Mouse (Mus musculus) effector memory CD4-positive, alpha-beta T cell, adult 7 months (primary cell): ENCODE data around the gene Ppp1r21. TPM values are rescaled to one million over a fixed set of nuclear protein-coding genes. Genes with fewer than 3 reads are reported as not detected.

Experiments used
- polyA plus RNA-seq: library from polyadenylated mRNA; unstranded; fragments of 100-300 nt; shearing (Covaris generic); gene quantifications from one replicate; pipeline ENCODE4 v1.2.1, GENCODE M21; 2017

Ppp1r21 gene
- polyA plus RNA-seq: 13.1 TPM

DNA sequence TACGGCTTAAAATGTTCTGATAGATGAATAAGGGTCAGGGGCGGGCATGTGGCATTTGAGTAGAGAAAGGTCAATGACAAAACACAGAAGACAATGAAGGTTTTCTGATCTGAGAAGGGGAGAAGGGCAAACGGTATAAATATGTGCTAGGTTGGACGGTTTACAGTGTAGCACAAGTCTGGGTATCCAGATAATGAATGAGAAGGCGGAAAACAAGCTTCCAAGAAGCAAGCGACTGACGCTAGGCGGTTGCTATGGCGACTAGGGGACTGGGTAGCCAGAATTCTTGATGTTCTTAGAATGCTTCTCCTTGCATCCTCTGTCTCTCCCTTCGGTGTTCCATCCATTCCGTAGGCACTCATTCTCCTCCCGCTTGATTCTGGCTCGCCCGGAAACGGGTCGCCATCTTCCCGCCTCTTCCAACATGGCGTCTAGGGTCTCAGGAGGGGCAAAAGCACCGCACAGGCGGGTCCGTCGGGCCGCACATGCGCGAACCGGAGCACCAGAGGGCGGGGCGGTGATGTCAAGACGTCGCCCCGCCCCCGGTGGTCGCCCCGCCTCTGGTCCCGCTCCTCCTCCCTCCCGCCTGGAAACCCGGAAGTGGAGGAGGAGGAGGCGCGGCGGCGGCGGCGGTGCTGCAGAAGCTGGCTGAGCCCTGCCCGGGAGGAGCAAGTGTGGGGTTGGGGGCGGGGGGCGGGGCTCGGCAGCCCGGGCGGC, at the start of gene Ppp1r21:
Ppp1r21 (plus strand) TSS at position 600 of the 717 bp plus-strand sequence.

DNA sequence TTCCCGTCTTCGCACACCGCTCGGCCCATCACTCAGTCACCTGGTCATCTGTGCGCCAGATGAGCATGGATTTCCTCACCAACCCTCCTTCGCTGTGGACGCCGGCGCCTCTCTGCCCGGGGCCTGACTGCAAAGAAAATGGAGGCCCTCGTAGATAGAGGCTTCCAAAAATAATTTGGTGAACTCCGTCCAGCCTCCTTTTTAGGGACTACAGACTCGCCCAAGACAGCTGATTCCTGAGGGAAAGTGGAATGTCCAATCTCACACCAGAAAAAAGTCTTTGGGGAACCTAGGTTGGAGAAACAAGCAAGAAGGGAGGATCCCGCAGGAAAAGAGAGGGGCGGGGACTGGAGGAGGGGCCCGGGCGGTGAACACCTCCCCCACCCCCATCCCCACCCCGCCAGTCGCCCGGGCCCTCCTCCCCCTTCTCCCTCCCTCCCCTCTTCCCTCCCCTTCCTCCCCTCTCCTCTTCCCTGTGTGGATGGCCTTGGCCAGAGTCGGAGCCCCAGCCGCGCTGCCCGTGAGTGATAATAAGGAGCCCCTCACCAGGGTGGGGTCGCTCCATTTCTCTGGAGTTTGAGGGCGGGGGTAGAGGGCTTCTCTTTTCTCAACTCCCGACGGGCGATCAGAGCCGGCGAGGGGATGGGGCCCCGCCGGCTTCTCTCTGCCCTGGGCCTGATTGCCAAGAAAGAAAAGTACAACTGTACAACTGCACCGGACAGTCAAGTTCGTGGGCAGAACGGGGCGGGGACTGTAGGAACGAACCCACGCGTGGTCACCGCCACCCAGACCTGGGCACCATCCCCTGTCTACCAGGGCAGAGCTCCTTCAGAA, 67.5 kb downstream of the Ppp1r21 start, which contains the start of gene Ston1:
Ston1 (plus strand) TSS at position 463 of the 834 bp plus-strand sequence.

Other genes with a start within 250 kb of the Ppp1r21 start
- gene Foxn2, start 89.4 kb upstream of the Ppp1r21 start, polyA plus RNA-seq: 31.3 TPM
- 0.16 TPM for gene Ston1, start 67.6 kb downstream of the Ppp1r21 start, polyA plus RNA-seq
- gene Gtf2a1l, start 138.5 kb downstream of the Ppp1r21 start, polyA plus RNA-seq: 0.67 TPM